Mouse (Mus musculus) CH12.LX (cell line): ENCODE measurements around the gene Dars. TPM values are rescaled to one million over a fixed set of nuclear protein-coding genes. Genes with fewer than 3 reads are reported as not detected.

ENCODE experiments used
- DNase-seq: peaks from one replicate; pipeline ENCODE4 v3.0.0-alpha.2; 2013; ENCODE audit errors: extremely low read depth
- H3K27ac ChIP-seq: 2 replicates; pipeline ENCODE4 v1.5.1; 2012; ENCODE audit warnings: low read depth, mild to moderate bottlenecking, control low read depth, moderate library complexity; ENCODE audit not compliant: insufficient read depth
- H3K27me3 ChIP-seq: replicated peaks from 2 replicates; pipeline ENCODE3; 2012; ENCODE audit warnings: inconsistent platforms
- H3K36me3 ChIP-seq, 2 experiments: replicated peaks in 1 of 2; 2 replicates each; pipeline versions ENCODE3 to v1.6.1; 2012; ENCODE audit warnings: inconsistent platforms in 1 of 2, low read length in 1 of 2, mild to moderate bottlenecking in 1 of 2, mixed read lengths in 1 of 2, moderate library complexity in 1 of 2; ENCODE audit not compliant: control insufficient read depth in 1 of 2, insufficient read depth in 1 of 2
- H3K4me1 ChIP-seq, 2 experiments: 2 replicates each; pipeline ENCODE4 v1.6.1; 2012; ENCODE audit warnings: inconsistent platforms in 1 of 2, moderate library complexity in 1 of 2; ENCODE audit not compliant: insufficient read depth in 2 of 2, control insufficient read depth in 1 of 2
- H3K4me2 ChIP-seq: 2 replicates; pipeline ENCODE4 v1.6.1; 2012; ENCODE audit warnings: low read depth, mild to moderate bottlenecking, control low read depth; ENCODE audit not compliant: poor library complexity, insufficient read depth, severe bottlenecking
- H3K4me3 ChIP-seq, 3 experiments: fragments of 150-350 bp in 1 of 3; sonication (generic) in 1 of 3; replicated peaks in 1 of 3; 2 replicates each; pipeline versions ENCODE3 to v1.5.1; 2011 to 2012; ENCODE audit warnings: low read depth in 2 of 3, low read length in 2 of 3, mild to moderate bottlenecking in 2 of 3, moderate library complexity in 2 of 3, control low read depth in 1 of 3, improper control_type of control experiment in 1 of 3, inconsistent platforms in 1 of 3, mixed read lengths in 1 of 3; ENCODE audit not compliant: poor library complexity in 1 of 3
- H3K79me2 ChIP-seq: replicated peaks from 2 replicates; pipeline ENCODE4 v1.6.1; 2012; ENCODE audit warnings: mild to moderate bottlenecking, moderate library complexity; ENCODE audit not compliant: control insufficient read depth, poor library complexity, insufficient read depth, severe bottlenecking; ENCODE audit errors: extremely low read depth
- H3K9ac ChIP-seq: 2 replicates; pipeline ENCODE4 v1.6.1; 2012; ENCODE audit warnings: low read depth, mild to moderate bottlenecking, control low read depth, moderate library complexity; ENCODE audit not compliant: insufficient read depth
- H3K9me3 ChIP-seq: replicated peaks from 2 replicates; pipeline ENCODE3; 2012; ENCODE audit warnings: low read length, inconsistent platforms, mixed read lengths
- BHLHE40 ChIP-seq: IDR thresholded peaks from 2 replicates; pipeline ENCODE4 v1.6.1; 2011; ENCODE audit warnings: mild to moderate bottlenecking, low read depth, low read length, improper control_type of control experiment
- E2F4 ChIP-seq: IDR thresholded peaks from 2 replicates; pipeline ENCODE4 v1.6.1; 2011; ENCODE audit warnings: low read depth, low read length, improper control_type of control experiment; ENCODE audit not compliant: insufficient replicate concordance
- ELF1 ChIP-seq: IDR thresholded peaks from 2 replicates; pipeline ENCODE4 v1.6.1; 2014; ENCODE audit warnings: low read depth, mild to moderate bottlenecking, inconsistent platforms, low read length, improper control_type of control experiment
- EP300 ChIP-seq: IDR thresholded peaks from 2 replicates; pipeline ENCODE4 v1.6.1; 2011; ENCODE audit warnings: low read length, improper control_type of control experiment
- ETS1 ChIP-seq: conservative IDR thresholded peaks from 2 replicates; pipeline ENCODE4 v1.6.1; 2012; ENCODE audit warnings: low read depth, mild to moderate bottlenecking, inconsistent platforms, low read length, improper control_type of control experiment, moderate library complexity
- JUND ChIP-seq: conservative IDR thresholded peaks from 2 replicates; pipeline ENCODE4 v1.6.1; 2011; ENCODE audit warnings: low read depth, low read length, improper control_type of control experiment
- KAT2A ChIP-seq: IDR thresholded peaks from 2 replicates; pipeline ENCODE4 v1.6.1; 2012; ENCODE audit warnings: low read length, improper control_type of control experiment, inconsistent platforms; ENCODE audit not compliant: insufficient replicate concordance
- MAFK ChIP-seq: IDR thresholded peaks from 2 replicates; pipeline ENCODE4 v1.6.1; 2011; ENCODE audit warnings: low read length, improper control_type of control experiment; ENCODE audit not compliant: insufficient replicate concordance
- MAX ChIP-seq: IDR thresholded peaks from 2 replicates; pipeline ENCODE4 v1.6.1; 2011; ENCODE audit warnings: low read length, improper control_type of control experiment
- MYC ChIP-seq: IDR thresholded peaks from 2 replicates; pipeline ENCODE4 v1.6.1; 2011; ENCODE audit warnings: low read depth, mild to moderate bottlenecking, improper control_type of control experiment, low read length
- NELFE ChIP-seq: IDR thresholded peaks from 2 replicates; pipeline ENCODE4 v1.6.1; 2011; ENCODE audit warnings: low read depth, low read length, improper control_type of control experiment
- POLR2A ChIP-seq: IDR thresholded peaks from 2 replicates; pipeline ENCODE4 v1.6.1; 2011; ENCODE audit warnings: low read depth, mild to moderate bottlenecking, improper control_type of control experiment, low read length
- SMC3 ChIP-seq: IDR thresholded peaks from 2 replicates; pipeline ENCODE4 v1.6.1; 2011; ENCODE audit warnings: low read depth, low read length, improper control_type of control experiment
- TBP ChIP-seq: conservative IDR thresholded peaks from 2 replicates; pipeline ENCODE4 v1.6.1; 2011; ENCODE audit warnings: low read depth, low read length, improper control_type of control experiment
- TCF12 ChIP-seq: IDR thresholded peaks from 2 replicates; pipeline ENCODE4 v1.6.1; 2014; ENCODE audit warnings: low read depth, mild to moderate bottlenecking, inconsistent platforms, low read length, improper control_type of control experiment
- USF1 ChIP-seq: IDR thresholded peaks from 2 replicates; pipeline ENCODE4 v1.6.1; 2014; ENCODE audit warnings: low read depth, mild to moderate bottlenecking, inconsistent platforms, low read length, improper control_type of control experiment
- USF2 ChIP-seq: conservative IDR thresholded peaks from 2 replicates; pipeline ENCODE4 v1.6.1; 2011; ENCODE audit warnings: low read depth, low read length, improper control_type of control experiment
- ZKSCAN1 ChIP-seq: IDR thresholded peaks from 2 replicates; pipeline ENCODE4 v1.6.1; 2012; ENCODE audit warnings: low read depth, inconsistent platforms, low read length, improper control_type of control experiment, borderline replicate concordance
- ZMIZ1 ChIP-seq: IDR thresholded peaks from 2 replicates; pipeline ENCODE4 v1.6.1; 2012; ENCODE audit warnings: low read depth, mild to moderate bottlenecking, inconsistent platforms, low read length, improper control_type of control experiment
- ZNF384 ChIP-seq: IDR thresholded peaks from 2 replicates; pipeline ENCODE4 v1.6.1; 2012; ENCODE audit warnings: low read depth, low read length, improper control_type of control experiment, inconsistent platforms
- dilution Hi-C: fragments of 300-500 bp; cut with MboI; formaldehyde crosslinking; loops from 2 replicates; pipeline ENCODE4 v1.14.3; 2020; ENCODE audit warnings: low sequenced_read_pairs; ENCODE audit not compliant: extremely low pct_unique_long_range_greater_than_20kb, extremely low pct_ligation_motif_present
- in situ Hi-C: fragments of 300-500 bp; cut with MboI; formaldehyde crosslinking; loops from 3 replicates; pipeline ENCODE4 v1.14.3; 2019; ENCODE audit warnings: low sequenced_read_pairs, low pct_ligation_motif_present, low pct_unique_long_range_greater_than_20kb, mixed read lengths
- polyA plus RNA-seq: library from polyadenylated mRNA; unstranded; fragments of >175 nt; gene quantifications from 2 replicates; pipeline ENCODE4 v1.2.1, GENCODE M21; 2012; ENCODE audit warnings: low read depth; ENCODE audit not compliant: insufficient read length
- total RNA-seq, 2 experiments: library from RNA; depleted of rRNA; stranded (reverse); fragments of 300-350 nt in 1 of 2; fragments of >200 nt in 1 of 2; gene quantifications; 2 replicates each; pipeline ENCODE4 v1.2.3; 2012 to 2014

Dars gene
- total and polyA plus RNA-seq, 3 experiments: 177 to 339 (median 190) TPM

GRCm38 (mm10) chr1:128460780-128461179 lies 43.6 kb upstream of the Dars start:
- no peak overlapping the region for H3K27ac ChIP-seq
- TF ChIP-seq TCF12 (no peak), EP300 (no peak), ELF1 (no peak), MAX (no peak), USF2 (no peak), KAT2A (no peak), USF1 (no peak), ZMIZ1 (no peak), TBP (no peak), MYC (no peak), JUND (no peak), ZNF384 (no peak), NELFE (no peak), ZKSCAN1 (no peak), POLR2A (no peak), BHLHE40 (no peak), MAFK (no peak)
- no peak overlapping the region for H3K4me2 ChIP-seq
- no peak overlapping the region for H3K4me3 ChIP-seq
- no peaks in the 10 kb centered on the region for H3K79me2 ChIP-seq
- H3K9me3 ChIP-seq: no peaks in the 10 kb centered on the region
- no peaks in the 10 kb centered on the region for H3K36me3 ChIP-seq
- H3K4me1 ChIP-seq: peaks cover 3% of the 10 kb centered on the region in 2 experiments; a peak in 2 of 4 replicates
- no peak for DNase-seq
- no peak overlapping the region for H3K9ac ChIP-seq
- in situ Hi-C loops (no loop called here), dilution Hi-C loops (no loop called here)
- no peaks in the 10 kb centered on the region for H3K27me3 ChIP-seq

DNA sequence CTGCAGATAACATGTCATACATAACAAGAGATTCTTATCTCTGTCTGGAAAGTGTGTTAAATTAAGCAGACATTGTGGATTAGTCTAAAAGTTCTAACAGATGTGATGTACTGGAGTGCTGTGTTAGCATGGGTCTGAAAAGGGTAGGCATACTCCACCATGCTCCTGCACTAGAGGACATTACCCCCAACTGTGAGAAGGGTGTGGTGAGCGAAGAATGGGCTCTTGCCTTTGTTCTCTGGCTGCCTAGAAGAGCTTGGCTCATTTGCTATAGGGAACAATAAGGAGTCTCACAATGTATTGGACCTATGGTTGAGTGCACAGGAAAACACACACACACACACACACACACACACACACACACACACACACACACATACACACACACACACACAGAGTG lies 42.3 kb upstream of the Dars start:
- Histone ChIP-seq H3K27me3 (no peaks in the 10 kb centered on the region), H3K4me3 (no peak overlapping the region), H3K9ac (no peak overlapping the region), H3K27ac (no peak overlapping the region), H3K9me3 (no peaks in the 10 kb centered on the region), H3K4me1 (peaks cover 3% of the 10 kb centered on the region in 2 experiments; a peak in 2 of 4 replicates), H3K4me2 (no peak overlapping the region), H3K79me2 (no peaks in the 10 kb centered on the region), H3K36me3 (no peaks in the 10 kb centered on the region)
- in situ Hi-C loops (no loop called here), dilution Hi-C loops (no loop called here)
- no peak for DNase-seq
- TF ChIP-seq USF2: no peak
- TF ChIP-seq ZKSCAN1: no peak

GRCm38 (mm10) chr1:128459011-128459410 lies 41.8 kb upstream of the Dars start:
- Histone ChIP-seq H3K9me3 (no peaks in the 10 kb centered on the region), H3K27ac (no peak overlapping the region), H3K27me3 (no peaks in the 10 kb centered on the region), H3K4me2 (no peak overlapping the region), H3K36me3 (no peaks in the 10 kb centered on the region), H3K4me1 (peaks cover 3% of the 10 kb centered on the region in 2 experiments; a peak in 2 of 4 replicates), H3K4me3 (no peak overlapping the region), H3K79me2 (no peaks in the 10 kb centered on the region), H3K9ac (no peak overlapping the region)
- in situ Hi-C loops (no loop called here), dilution Hi-C loops (no loop called here)
- TF ChIP-seq SMC3 (no peak), MYC (no peak), E2F4 (no peak), BHLHE40 (no peak), TBP (no peak), ETS1 (no peak)
- no peak for DNase-seq
